22 mouse cellular contexts compared by ENCODE assay signal in genomic region chr17:66252926-66253325, GRCm38 (mm10).
DNase-seq lines count a peak whose midpoint lies in the region; TF ChIP-seq lines count a peak whose summit lies in the region.
"Had no signal": no experiment of that assay in that cellular context is flagged by ENCODE, and none has a peak within 500 bp of the region (broad histone marks: within the 10 kb centered on the region; RNA-seq: fewer than 3 reads in every experiment).

No protein-coding gene starts in this region.

- no peak for TF ChIP-seq POLR2A in cerebellum, adult 2 months (IDR thresholded peaks at IDR 0.05; ENCODE audit: borderline replicate concordance, insufficient read depth, low read length)

- DNase-seq in cerebellum, adult 11-12 months: peak; percentile 60
- DNase-seq in cerebellum, adult 8-10 months: no peak
- peak; percentile 50 to 73 for DNase-seq in cerebellum, adult 2 months
- DNase-seq in cerebellum, postnatal 25 days: peak; percentile 40 to 54
- no peak for DNase-seq in kidney, adult 9 months
- DNase-seq in left cerebral cortex, postnatal 4 days: no peak
- DNase-seq: adrenal gland, postnatal 10 days; adrenal gland, postnatal 36 days; B cell, adult 2 months; forebrain, postnatal 0 days; gastrocnemius, postnatal 36 days; heart, adult 2 months; heart, postnatal 14 days; heart, postnatal 4 days; kidney, adult 18-20 months had no signal

- H3K4me3 ChIP-seq in cerebellum, adult 2 months (replicated peaks; ENCODE audit: insufficient read depth, low read depth, low read length): no peak overlapping the region
- H3K4me3 ChIP-seq: forebrain, embryonic 10.5 days; forebrain, embryonic 13.5 days; heart, adult 2 months; heart, embryonic 10.5 days; heart, embryonic 13.5 days had no signal

- H3K27me3 ChIP-seq in cerebellum, adult 2 months (ENCODE audit: control insufficient read depth, insufficient read depth, low read length): no peaks in the 10 kb centered on the region
- H3K27me3 ChIP-seq: CH12.LX; forebrain, embryonic 13.5 days; heart, embryonic 13.5 days had no signal

- 27% methylated on average over 6 of the region's 6 CpGs for WGBS in cerebellum, adult 2 months

- H3K4me1 ChIP-seq in cerebellum, adult 2 months (ENCODE audit: control insufficient read depth, insufficient read depth, low read length): peaks cover 17% of the 10 kb centered on the region
- H3K4me1 ChIP-seq: forebrain, embryonic 10.5 days; forebrain, embryonic 13.5 days had no signal

- intact Hi-C loops in left cerebral cortex, postnatal 4 days (cut with DNase I): no loop called here

- TF ChIP-seq CTCF in cerebellum, adult 2 months (IDR thresholded peaks at IDR 0.05; ENCODE audit: borderline replicate concordance, insufficient read depth, low read depth, low read length): no peak

- H3K27ac ChIP-seq in cerebellum, adult 2 months (ENCODE audit: insufficient read depth, low read length): no peak overlapping the region
- H3K27ac ChIP-seq: forebrain, embryonic 10.5 days; forebrain, embryonic 13.5 days; heart, adult 2 months; heart, embryonic 10.5 days; heart, embryonic 13.5 days; hindbrain, embryonic 14.5 days; hindbrain, postnatal 0 days had no signal

Comparison
In these comparisons a context has a peak if more than half of its experiments do, and no peak if none do; other contexts are left out.
1. DNase-seq: peak in cerebellum, adult 11-12 months (single experiment), cerebellum, adult 2 months (2 of 2) and cerebellum, postnatal 25 days (2 of 2); none in cerebellum, adult 8-10 months (single experiment), kidney, adult 9 months (single experiment) and left cerebral cortex, postnatal 4 days (single experiment).